Mouse (Mus musculus): ENCODE results near the gene Pfn4.
"Not testable (repeated sequence)": the region's sequence is repeated elsewhere in the genome, so short reads cannot be mapped to it uniquely, and the experiment has no call there.

Gene Pfn4

GRCm38 (mm10) chr12:4788128-4788527, 19.3 kb downstream of the Pfn4 start:
- DNase-seq: not testable (repeated sequence)

DNA sequence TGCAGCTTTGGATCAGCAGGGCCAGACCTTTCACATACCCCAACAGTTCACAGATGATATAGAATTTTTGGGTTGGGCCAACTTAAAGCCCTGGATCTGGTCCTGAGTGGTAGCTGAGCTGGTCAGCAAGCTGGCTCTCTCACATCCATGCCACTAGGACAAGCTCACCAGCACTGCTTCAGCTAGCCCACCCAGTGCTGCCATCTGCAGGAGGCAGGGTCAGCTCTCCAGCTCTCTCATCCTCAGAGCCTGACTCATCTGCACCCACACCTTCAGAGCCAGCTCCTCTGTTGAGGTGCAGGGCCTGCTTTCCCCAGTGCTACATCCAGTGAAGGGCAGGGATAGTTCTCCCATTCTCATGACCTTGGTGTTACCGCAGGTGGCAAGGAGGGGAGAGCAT, 24.9 kb downstream of the Pfn4 start:
- DNase-seq: peak in 1 of 2 experiments; percentile 6

DNA sequence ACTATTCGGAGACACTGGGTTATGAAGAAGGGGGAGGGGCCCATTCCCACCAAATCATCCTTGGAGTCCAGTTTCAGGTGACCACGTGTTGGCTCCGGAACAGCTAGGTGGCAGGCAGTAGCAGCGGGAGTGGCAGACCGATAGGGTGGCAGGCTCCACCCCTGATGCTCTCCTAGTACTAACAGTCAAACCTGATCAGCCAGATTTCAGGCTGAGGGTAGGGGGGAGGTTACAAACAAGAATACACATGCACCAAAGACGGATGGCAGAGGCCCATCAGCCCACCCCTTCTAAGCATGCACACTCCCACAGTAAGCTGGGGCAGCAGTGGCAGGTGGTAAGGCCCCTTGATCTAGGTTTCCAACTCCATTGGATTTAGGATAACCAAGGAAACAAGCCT, 28.6 kb downstream of the Pfn4 start:
- not testable (repeated sequence) for DNase-seq

GRCm38 (mm10) chr12:4811036-4811435, 42.2 kb downstream of the Pfn4 start:
- no peak for DNase-seq

- no peak for DNase-seq
Observed at GRCm38 (mm10) chr12:4811705-4812104, 42.9 kb downstream of the Pfn4 start.

DNA sequence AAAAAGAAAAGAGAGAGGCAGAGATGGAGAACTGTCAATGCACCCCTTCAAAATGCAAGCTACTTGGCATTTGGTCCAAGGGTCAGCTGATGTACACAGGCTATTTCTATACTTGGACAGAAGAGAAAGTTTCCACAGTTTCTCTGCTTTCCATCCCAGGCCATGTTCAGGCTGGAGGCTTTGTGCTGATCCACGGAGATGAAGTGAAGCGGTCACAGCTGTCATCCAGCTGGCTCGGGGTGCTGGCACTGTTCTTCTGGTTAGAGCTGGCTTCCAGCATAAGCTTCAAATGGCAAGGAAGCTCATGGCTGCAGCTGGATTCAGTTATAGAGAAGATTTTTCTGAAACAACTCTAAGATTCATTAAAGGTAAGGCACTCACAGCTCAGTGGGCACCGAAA, 44.8 kb downstream of the Pfn4 start:
- no peak for DNase-seq

GRCm38 (mm10) chr12:4816680-4817360, 48.0 kb downstream of the Pfn4 start:
- no peak for DNase-seq

GRCm38 (mm10) chr12:4817361-4818101, 48.7 kb downstream of the Pfn4 start, which contains the start of gene Sf3b6:
Gene Sf3b6, plus strand, starts transcription at chr12:4817544.
- DNase-seq: peak; percentile 97 to 99

DNA sequence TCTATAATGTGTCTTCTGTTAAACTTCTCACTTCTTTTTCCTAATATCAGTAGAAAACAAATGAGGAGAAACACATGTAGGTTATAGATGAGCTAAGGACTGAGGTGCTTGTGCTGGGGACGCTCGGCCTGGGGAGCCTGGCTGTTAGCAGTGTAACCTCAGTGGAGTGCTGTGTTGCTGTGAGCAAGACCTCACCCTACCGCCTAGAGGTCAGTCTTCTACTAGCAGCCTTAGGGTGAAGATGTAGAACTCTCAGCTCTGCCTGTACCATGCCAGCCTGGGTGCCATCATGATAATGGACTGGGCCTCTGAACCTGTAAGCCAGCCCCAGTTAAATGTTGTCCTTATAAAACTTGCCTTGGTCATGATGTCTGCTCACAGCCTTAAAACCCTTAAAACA, 58.4 kb downstream of the Pfn4 start:
- DNase-seq: no peak

All from spleen, adult 18-20 months (tissue).